Mouse (Mus musculus) E14TG2a.4 (cell line): Measurements from ENCODE around the gene C1ql3.

Experiments
- H3K27me3 ChIP-seq: 2 replicates; pipeline ENCODE4 v1.6.1; 2014; ENCODE audit warnings: low read length, control low read depth; ENCODE audit not compliant: insufficient read depth
- H3K36me3 ChIP-seq: 2 replicates; pipeline ENCODE4 v1.6.1; 2014; ENCODE audit warnings: low read length, control low read depth; ENCODE audit not compliant: insufficient read depth
- H3K4me1 ChIP-seq: replicated peaks from 2 replicates; pipeline ENCODE4 v1.6.1; 2014; ENCODE audit warnings: low read depth, low read length, control low read depth
- H3K4me3 ChIP-seq: replicated peaks from 2 replicates; pipeline ENCODE4 v1.5.1; 2014; ENCODE audit warnings: mild to moderate bottlenecking, low read length
- H3K9me3 ChIP-seq: 2 replicates; pipeline ENCODE4 v1.6.1; 2014; ENCODE audit warnings: low read length, control low read depth
- CTCF ChIP-seq: conservative IDR thresholded peaks from 2 replicates; pipeline ENCODE4 v1.5.1; 2014; ENCODE audit warnings: low read length
- NANOG ChIP-seq: IDR thresholded peaks from 2 replicates; pipeline ENCODE4 v1.6.1; 2014; ENCODE audit warnings: borderline replicate concordance, low read length, mixed read lengths
- POU5F1 ChIP-seq: IDR thresholded peaks from 2 replicates; pipeline ENCODE4 v1.6.1; 2014; ENCODE audit warnings: low read length, borderline replicate concordance

Gene C1ql3

DNA sequence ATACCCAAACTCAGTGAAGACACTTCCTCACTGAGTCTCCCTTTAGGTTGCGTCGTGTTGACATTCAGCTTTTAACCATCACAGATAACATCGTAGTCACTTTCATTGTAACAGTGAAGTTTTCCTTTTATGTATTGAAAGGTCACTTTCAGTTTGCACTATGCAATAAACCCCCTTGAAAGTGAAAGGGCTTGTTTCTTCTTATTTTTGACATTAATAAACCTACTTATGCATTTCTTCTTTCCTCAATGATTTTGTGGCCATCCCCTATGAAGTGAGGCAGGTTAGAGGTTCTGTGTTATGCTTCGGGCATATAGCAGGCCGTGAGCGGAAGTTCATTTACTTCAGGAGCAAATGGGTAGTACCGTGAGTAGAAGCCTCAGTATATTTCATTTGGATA, 34.2 kb downstream of the C1ql3 start:
- Histone ChIP-seq H3K4me3 (no peak overlapping the region), H3K36me3 (no peaks in the 10 kb centered on the region), H3K4me1 (no peaks in the 10 kb centered on the region), H3K9me3 (no peaks in the 10 kb centered on the region), H3K27me3 (no peaks in the 10 kb centered on the region)
- TF ChIP-seq POU5F1, result no peak
- no peak for TF ChIP-seq CTCF
- no peak for TF ChIP-seq NANOG

DNA sequence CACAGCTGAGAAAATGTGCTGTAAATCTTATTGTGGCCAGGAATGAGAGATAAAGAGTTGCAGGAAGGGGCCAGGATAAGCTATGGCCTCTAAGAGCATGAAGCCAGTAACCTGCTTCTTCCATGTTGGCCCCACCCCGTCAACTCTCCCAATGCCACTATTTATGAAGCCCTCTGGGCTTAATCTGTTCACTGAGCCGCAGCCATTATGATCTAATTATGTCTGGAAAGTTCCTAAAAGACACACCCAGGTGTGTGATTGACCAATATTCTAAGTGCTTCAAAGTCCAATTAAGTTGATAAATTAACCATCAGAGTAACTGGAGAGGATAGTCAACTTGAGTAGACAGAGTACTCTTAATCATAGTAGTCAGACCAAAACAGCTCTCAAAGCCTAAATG, 37.9 kb downstream of the C1ql3 start:
- no peak overlapping the region for H3K4me3 ChIP-seq
- no peaks in the 10 kb centered on the region for H3K9me3 ChIP-seq
- TF ChIP-seq CTCF (no peak), POU5F1 (no peak), NANOG (no peak)
- H3K4me1 ChIP-seq, result no peaks in the 10 kb centered on the region
- H3K27me3 ChIP-seq, result no peaks in the 10 kb centered on the region
- H3K36me3 ChIP-seq, result no peaks in the 10 kb centered on the region

DNA sequence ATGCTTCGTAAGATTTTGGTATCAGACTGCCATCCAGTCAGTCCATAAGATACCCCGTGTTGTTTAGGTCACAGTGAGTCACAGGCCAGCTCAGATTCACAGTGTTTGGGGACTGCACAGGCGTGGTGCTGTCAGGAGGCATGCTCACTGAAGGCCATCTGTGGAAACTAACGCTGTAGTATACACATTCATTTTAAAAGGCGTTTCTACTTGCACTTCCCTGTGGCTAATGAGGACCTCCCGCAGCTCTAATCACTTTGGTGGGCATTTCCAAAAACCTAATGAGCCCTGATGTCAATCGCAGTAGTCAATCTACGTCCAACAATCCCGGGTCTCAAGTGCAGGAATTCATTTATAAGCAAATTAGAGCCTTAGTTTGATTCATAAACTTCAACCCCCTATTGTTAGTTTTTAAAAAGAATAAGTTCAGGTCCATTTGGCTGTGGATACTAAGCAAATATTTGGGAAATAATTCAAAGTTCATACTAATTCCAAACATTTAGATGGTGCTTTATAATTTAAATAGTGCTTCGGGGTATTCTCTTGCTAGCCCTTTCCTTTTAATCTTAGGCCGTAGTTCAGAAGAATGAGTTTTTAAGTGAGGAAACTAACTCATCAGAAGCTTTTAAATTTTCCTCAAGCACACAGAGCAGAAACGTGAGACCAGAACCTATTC, 41.4 kb downstream of the C1ql3 start:
- Histone ChIP-seq H3K36me3 (no peaks in the 10 kb centered on the region), H3K9me3 (no peaks in the 10 kb centered on the region), H3K4me3 (no peak overlapping the region), H3K27me3 (no peaks in the 10 kb centered on the region), H3K4me1 (no peaks in the 10 kb centered on the region)
- TF ChIP-seq CTCF (no peak), NANOG (no peak), POU5F1 (no peak)

DNA sequence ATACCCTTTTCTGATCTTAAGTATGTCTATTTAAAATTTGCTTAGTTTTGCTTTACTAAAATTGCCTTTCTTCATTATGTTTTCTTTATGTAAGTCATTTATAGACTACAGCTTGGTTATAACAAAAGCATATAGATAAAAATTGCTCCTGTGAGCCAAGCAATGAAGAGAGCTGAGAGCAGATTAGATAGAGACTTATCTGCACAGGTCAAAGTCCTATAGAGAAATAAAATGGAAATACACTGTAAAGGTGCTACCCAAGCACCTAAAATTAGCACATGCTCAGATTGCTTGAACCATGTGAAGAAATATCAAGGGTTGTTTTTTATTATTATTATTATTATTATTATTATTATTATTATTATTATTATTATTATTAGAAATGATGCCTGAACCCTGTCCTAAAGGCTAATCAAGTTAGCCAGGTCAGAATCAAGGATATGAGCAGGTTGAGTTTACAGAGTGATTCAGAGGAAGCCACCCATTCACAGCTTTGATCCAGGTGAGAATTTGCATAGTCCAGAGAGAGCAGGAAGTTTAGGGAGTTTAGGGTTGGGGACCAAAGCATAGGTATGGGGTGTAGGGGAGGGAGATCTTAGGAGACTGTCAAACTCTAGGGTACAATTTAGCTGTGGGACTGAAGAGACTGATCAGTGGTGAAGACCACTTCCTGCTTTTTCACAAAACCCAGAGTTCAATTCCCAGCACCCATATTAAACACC, 54.7 kb downstream of the C1ql3 start:
- Histone ChIP-seq H3K36me3 (no peaks in the 10 kb centered on the region), H3K4me3 (no peak overlapping the region), H3K9me3 (no peaks in the 10 kb centered on the region), H3K27me3 (no peaks in the 10 kb centered on the region), H3K4me1 (peaks cover 9% of the 10 kb centered on the region)
- TF ChIP-seq CTCF (no peak), POU5F1 (no peak), NANOG (no peak)
